Mouse (Mus musculus) lung, adult 2 months (tissue): ENCODE measurements at regions not wholly inside any gene's neighbourhood (a gene's known extent, or its start where the extent isn't known, plus 50 kb on each side); places are given as distances from the start of the nearest gene placed in this dataset.

Source experiments
- DNase-seq: peaks from one replicate; pipeline ENCODE4 v3.0.0; 2022
- H3K4me1 ChIP-seq: fragments of 200-500 bp; 2 replicates; pipeline ENCODE4 v1.6.1; 2011; ENCODE audit warnings: low read length; ENCODE audit not compliant: control insufficient read depth, insufficient read depth
- H3K4me3 ChIP-seq: fragments of 200-500 bp; replicated peaks from 2 replicates; pipeline ENCODE3; 2011; ENCODE audit warnings: low read depth, mild to moderate bottlenecking, control low read depth, low read length; ENCODE audit errors: extremely low read depth
- CTCF ChIP-seq: fragments of 200-500 bp; IDR thresholded peaks from 2 replicates; pipeline ENCODE4 v1.5.1; 2011; ENCODE audit warnings: mild to moderate bottlenecking, low read length, control low read depth; ENCODE audit not compliant: insufficient read depth
- POLR2A ChIP-seq: fragments of 200-500 bp; IDR thresholded peaks from 2 replicates; pipeline ENCODE4 v1.6.1; 2011; ENCODE audit warnings: low read depth, mild to moderate bottlenecking, control low read depth, low read length, borderline replicate concordance; ENCODE audit errors: extremely low read depth
- WGBS: fragments of 180-500 bp; shearing (Covaris S2); methylation state at CpG from one replicate; pipeline ENCODE4 v1.1.7; 2018; 5-methylcytosine and 5-hydroxymethylcytosine counted together

DNA sequence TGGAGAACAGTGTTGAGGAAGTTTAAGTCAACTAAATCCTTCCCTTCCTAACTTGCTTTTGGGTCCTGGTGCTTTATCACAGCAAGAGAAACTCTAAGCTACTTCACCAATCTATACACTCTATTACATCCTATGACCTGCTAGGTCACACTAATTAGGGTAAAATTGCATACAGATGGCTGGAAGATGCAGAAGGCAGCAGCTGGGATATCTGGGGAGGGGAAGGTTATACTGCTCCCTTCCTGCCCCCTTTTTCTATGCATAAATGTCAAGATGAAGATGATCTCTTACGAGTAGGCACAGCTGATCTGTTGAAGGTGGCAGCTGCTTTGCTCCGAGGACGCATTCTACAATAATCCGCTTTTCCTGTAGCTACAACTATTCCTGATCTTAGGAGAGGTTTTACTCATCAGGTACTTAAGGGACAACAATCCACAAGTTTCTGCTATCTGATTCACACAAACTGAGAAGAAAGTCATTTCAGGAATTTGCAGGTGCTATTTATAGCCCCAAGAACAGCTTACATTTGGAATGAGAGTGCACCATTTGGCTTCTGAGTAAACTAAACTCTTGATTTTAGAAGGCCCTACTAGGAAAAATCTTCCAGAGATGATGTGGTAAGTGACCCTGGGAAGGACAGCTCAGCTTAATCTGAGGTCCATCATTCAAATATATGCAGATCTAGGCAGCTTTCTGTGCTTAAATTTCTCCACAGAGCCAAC lies 146.3 kb upstream of the Krr1 start:
- Histone ChIP-seq H3K4me1 (peaks cover 4% of the 10 kb centered on the region), H3K4me3 (no peak overlapping the region)
- DNase-seq: no peak
- 72% methylated on average over 4 of the region's 4 CpGs for WGBS
- TF ChIP-seq CTCF (no peak), POLR2A (no peak)

DNA sequence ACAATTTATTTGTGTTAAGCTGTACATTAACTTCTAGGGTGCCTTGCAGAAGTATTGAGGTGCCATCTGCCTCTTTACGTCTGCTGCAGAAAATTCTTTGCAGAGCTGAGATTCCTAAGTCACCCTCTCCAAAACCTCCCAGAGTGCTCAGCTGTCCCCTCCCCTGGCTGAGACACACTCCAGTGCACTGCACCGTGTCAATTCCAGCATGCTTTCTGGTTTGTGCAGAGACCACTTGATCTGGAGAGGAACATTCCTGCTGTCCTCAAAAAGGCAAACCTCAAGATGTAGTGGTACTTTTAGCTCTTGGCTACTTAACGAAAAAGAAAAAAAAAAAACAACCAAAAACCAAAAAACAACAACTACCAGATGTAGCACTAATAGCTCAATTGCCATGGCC lies 145.2 kb upstream of the Krr1 start:
- peak; percentile 20 for DNase-seq
- TF ChIP-seq POLR2A: no peak
- TF ChIP-seq CTCF: no peak
- Histone ChIP-seq H3K4me1 (peaks cover 4% of the 10 kb centered on the region), H3K4me3 (no peak overlapping the region)
- 67% methylated on average over 3 of the region's 3 CpGs for WGBS

DNA sequence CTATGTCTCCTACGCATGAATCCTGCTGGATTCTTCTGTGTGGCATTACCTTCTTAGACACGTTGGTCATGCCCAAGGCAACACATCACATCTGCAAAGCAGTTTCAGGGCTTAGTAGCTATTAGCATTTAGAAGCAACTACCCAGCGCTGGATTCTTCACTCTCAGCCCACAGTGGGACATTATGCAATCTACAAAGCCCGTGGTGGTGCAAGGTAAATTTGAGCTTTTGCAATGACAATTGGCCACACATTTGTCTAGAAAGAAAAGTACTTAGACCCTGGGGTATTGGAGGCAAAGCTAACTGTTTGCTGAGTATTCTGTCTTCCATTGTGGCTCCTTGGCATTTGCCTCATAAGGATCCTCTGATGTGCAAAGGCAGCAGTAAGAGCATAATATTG lies 144.5 kb upstream of the Krr1 start:
- TF ChIP-seq CTCF (no peak), POLR2A (no peak)
- WGBS: 73% methylated on average over 4 of the region's 4 CpGs
- Histone ChIP-seq H3K4me3 (no peak overlapping the region), H3K4me1 (peaks cover 4% of the 10 kb centered on the region)
- DNase-seq: peak; percentile 15

DNA sequence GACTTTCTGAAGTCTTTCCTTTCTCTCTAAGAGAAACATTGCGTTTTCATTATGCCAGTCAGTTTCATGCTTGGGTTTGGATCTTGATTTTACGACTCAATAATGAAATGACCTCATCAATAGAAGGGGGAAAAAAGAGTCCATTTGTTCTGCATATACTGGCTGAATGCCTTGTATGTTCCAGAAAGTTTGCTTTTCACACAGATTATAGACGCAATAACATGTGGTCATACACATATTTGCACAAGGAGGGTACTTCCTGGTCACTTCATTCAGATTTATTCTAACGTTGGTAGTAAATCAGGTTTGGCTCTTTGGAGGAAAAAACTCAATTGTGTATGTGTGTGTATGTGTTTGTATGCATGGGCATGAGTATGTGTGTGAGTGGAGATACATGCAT lies 143.9 kb upstream of the Krr1 start:
- WGBS: 77% methylated on average over 4 of the region's 4 CpGs

DNA sequence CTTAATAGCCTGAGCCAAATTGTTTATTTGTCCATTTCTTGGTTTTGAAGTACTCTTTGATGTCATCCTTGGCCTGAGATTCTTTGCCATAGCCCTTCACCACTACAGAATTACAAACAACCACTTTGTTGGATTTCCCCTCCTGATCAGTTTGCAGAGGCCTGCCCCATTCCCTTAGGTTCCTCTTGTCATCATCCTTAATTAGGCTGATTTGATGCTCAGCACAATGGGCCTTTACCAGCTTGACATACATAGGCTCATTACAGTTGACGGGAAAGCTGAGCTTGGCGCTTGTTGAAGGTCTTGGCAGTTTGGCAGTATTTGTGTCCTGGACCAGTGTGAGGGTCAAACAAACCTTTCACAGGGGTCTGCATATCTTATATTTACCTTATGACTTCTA lies 143.2 kb upstream of the Krr1 start:
- H3K4me3 ChIP-seq: no peak overlapping the region
- 98% methylated on average over 2 of the region's 2 CpGs for WGBS
- no peak for DNase-seq
- peaks cover 4% of the 10 kb centered on the region for H3K4me1 ChIP-seq
- TF ChIP-seq POLR2A (no peak), CTCF (no peak)

More for the DNA sequence above, 143.9 kb upstream of the Krr1 start:
- H3K4me3 ChIP-seq: no peak overlapping the region
- H3K4me1 ChIP-seq: peaks cover 4% of the 10 kb centered on the region
- no peak for TF ChIP-seq CTCF
- no peak for TF ChIP-seq POLR2A
- DNase-seq: no peak

DNA sequence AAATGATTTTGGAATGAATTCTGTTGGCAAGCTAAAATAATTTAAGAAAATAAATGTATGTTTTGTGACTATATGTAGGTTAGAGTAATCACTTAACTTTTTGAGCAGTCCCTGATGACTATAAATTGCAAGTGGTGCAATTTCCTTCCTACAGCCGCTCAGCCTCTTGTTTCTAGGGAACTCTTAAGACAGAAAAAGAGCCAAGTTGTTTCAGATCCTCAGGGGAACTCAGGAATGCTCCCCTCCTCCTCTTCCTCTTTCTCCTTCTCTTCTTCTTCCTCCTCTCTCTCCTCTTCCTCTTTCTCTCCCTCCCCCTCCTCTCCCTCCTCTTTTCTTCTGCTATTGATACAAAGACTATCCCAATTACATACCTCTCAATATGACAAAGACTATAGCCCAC lies 141.4 kb upstream of the Krr1 start:
- Histone ChIP-seq H3K4me3 (no peak overlapping the region), H3K4me1 (peaks cover 7% of the 10 kb centered on the region)
- WGBS: 33% methylated on average over 1 of the region's 1 CpGs
- no peak for DNase-seq
- TF ChIP-seq CTCF: no peak
- no peak for TF ChIP-seq POLR2A

DNA sequence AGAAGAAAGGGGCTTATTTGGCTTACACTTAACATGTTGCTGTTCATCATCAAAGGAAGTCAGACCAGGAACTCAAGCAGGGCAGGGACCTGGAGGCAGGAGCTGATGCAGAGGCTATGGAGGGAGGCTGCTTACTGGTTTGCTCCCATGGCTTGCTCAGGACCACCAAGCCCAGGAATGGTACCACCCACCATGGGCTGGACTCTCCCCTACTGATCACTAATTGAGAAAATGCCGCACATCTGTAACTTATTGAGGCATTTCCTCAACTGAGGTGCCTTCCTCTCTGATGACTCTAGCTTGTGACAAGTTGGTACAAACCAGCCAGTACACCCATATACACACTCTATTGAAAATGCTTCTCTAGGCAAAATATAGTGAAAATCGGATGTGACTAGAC lies 138.9 kb upstream of the Krr1 start:
- H3K4me1 ChIP-seq: peaks cover 3% of the 10 kb centered on the region
- 90% methylated on average over 2 of the region's 2 CpGs for WGBS
- TF ChIP-seq CTCF (no peak), POLR2A (no peak)
- no peak for DNase-seq
- no peak overlapping the region for H3K4me3 ChIP-seq

DNA sequence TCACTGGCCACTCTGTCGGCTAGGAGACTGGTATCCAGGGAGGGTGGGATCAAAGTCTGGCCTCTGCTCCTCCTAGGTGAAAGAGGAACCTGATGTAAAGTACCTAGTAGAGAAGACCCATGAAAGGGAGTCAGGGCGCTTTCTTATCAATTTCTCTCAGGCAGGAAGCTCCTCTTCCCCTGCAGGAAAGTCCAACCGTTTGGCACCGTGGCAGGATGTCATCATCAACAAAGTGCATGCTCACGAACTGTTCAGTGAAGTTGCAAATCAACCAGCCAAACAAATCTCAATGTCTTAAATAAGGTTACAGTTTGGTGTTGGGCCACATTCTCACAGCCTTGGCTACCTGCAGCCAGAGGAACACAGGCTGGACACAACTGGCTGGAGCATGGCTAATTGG lies 138.2 kb upstream of the Krr1 start:
- TF ChIP-seq CTCF (no peak), POLR2A (no peak)
- 24% methylated on average over 5 of the region's 5 CpGs for WGBS
- Histone ChIP-seq H3K4me3 (no peak overlapping the region), H3K4me1 (peaks cover 3% of the 10 kb centered on the region)
- no peak for DNase-seq

DNA sequence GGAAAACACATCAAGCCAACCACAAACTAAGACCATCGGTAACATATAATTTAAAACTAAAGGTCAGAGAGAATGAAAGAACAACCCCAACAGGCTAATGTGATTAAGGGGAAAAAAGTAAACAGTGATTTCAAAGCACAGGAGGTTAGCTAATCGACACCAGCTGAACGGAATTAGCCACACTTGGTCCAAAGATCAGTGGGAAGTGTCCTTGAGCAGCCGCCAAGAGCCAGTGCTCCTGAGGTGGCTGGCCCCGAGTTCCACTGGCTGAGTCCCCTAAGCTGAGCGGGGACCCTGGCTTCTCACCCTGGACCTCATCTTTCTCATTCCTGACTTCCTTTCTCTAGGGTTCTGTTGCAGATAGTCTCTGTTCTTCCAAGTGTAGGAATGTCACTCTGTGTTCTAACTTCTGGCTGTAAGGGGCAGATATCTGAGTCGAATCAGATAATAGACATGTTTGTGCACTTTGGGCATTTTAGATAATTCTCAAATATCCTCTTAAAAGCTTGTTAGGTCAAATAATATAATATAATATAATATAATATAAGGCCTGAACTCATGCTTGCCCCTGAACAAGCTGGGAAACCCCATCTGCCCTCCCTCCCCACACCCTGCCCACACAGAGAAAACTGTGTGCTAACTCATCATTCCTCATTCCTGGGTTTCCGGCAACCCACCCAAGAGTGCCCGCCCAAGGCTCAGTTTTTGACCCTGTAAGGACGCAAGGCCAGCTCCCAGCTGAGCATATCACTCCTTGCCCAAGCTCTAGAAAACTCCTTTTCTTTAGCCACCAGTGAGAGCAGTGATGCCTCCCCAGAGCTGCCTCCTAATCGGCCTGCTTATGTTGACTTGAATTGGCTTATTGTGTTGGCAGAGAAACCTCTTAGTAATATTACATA lies 137.3 kb upstream of the Krr1 start:
- Histone ChIP-seq H3K4me1 (peaks cover 3% of the 10 kb centered on the region), H3K4me3 (no peak overlapping the region)
- TF ChIP-seq CTCF (no peak), POLR2A (no peak)
- DNase-seq: no peak
- 46% methylated on average over 11 of the region's 11 CpGs for WGBS

DNA sequence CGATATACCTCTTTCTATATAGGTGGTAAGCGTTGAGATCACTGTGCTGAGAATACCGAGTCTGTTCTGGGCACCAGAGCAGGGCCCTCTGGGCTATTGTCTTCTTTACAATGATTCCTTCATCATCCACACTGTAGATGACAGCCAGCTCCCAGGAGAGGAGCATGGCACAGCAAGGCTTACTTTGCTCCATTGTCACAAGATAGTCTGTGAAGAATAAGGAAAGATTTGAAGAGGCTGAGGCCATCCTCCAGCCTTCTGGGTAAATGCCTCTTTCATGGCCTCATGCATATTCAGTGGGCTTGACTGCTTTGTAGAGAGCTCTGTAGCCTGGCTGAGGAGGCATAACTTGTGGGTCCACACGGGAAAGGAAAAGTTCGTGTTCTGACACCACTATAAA lies 136.3 kb upstream of the Krr1 start:
- H3K4me1 ChIP-seq: peaks cover 3% of the 10 kb centered on the region
- H3K4me3 ChIP-seq: no peak overlapping the region
- TF ChIP-seq CTCF (no peak), POLR2A (no peak)
- no peak for DNase-seq
- WGBS: 68% methylated on average over 5 of the region's 5 CpGs
